Mouse (Mus musculus) liver, embryonic 14.5 days (tissue): Measurements from ENCODE around the gene Slamf9. TPM values are rescaled to one million over a fixed set of nuclear protein-coding genes. Genes with fewer than 3 reads are reported as not detected.

Source experiments
- ATAC-seq: fragments of 200-750 bp; cut with Nextera tagmentation; 2 replicates; pipeline ENCODE4 v1.8.0; 2017; ENCODE audit warnings: moderate number of reproducible peaks, mild to moderate bottlenecking, moderate library complexity; ENCODE audit not compliant: insufficient read depth
- DNase-seq, 3 experiments: peaks; one replicate each; pipeline ENCODE4 v3.0.0-alpha.2; 2012 to 2013; ENCODE audit warnings: low read depth in 3 of 3, low spot score in 3 of 3
- H3K27ac ChIP-seq: fragments of 300-500 bp; sonication (generic); 2 replicates; pipeline ENCODE4 v1.5.1; 2014; ENCODE audit warnings: moderate library complexity, mild to moderate bottlenecking, control low read depth, inconsistent platforms
- H3K27me3 ChIP-seq: fragments of 300-500 bp; sonication (generic); 2 replicates; pipeline ENCODE4 v1.6.1; 2014; ENCODE audit warnings: mild to moderate bottlenecking, low read length, moderate library complexity; ENCODE audit not compliant: control insufficient read depth, insufficient read depth
- H3K36me3 ChIP-seq: fragments of 300-500 bp; sonication (generic); replicated peaks from 2 replicates; pipeline ENCODE4 v1.6.1; 2014; ENCODE audit warnings: low read depth; ENCODE audit not compliant: control insufficient read depth, insufficient read depth
- H3K4me1 ChIP-seq, 2 experiments: fragments of 200-500 bp in 1 of 2; fragments of 300-500 bp in 1 of 2; sonication (generic) in 1 of 2; replicated peaks; 2 replicates each; pipeline ENCODE4 v1.6.1; 2012 to 2014; ENCODE audit warnings: antibody characterized with exemption in 1 of 2, inconsistent platforms in 1 of 2, low read length in 1 of 2; ENCODE audit not compliant: control insufficient read depth in 2 of 2, insufficient read depth in 2 of 2
- H3K4me2 ChIP-seq: fragments of 300-500 bp; sonication (generic); 2 replicates; pipeline ENCODE4 v1.6.1; 2014; ENCODE audit warnings: low read depth, mild to moderate bottlenecking, control low read depth, moderate library complexity
- H3K4me3 ChIP-seq, 2 experiments: fragments of 200-500 bp in 1 of 2; fragments of 300-500 bp in 1 of 2; sonication (generic) in 1 of 2; 2 replicates each; pipeline ENCODE4 v1.5.1; 2012 to 2014; ENCODE audit warnings: low read depth in 2 of 2, low read length in 2 of 2, mild to moderate bottlenecking in 2 of 2, control low read depth in 1 of 2, inconsistent platforms in 1 of 2, moderate library complexity in 1 of 2; ENCODE audit not compliant: insufficient read depth in 1 of 2
- H3K9ac ChIP-seq: fragments of 300-500 bp; sonication (generic); replicated peaks from 2 replicates; pipeline ENCODE4 v1.6.1; 2014; ENCODE audit warnings: mild to moderate bottlenecking, control low read depth, moderate library complexity
- H3K9me3 ChIP-seq: fragments of 300-500 bp; sonication (generic); 2 replicates; pipeline ENCODE4 v1.6.1; 2016; ENCODE audit warnings: low read length, mixed read lengths; ENCODE audit not compliant: control insufficient read depth
- CTCF ChIP-seq: IDR thresholded peaks from 2 replicates; pipeline ENCODE4 v1.5.1; 2016; ENCODE audit warnings: antibody characterized with exemption, low read depth, control low read depth
- EP300 ChIP-seq: IDR thresholded peaks from 2 replicates; pipeline ENCODE4 v1.6.1; 2016; ENCODE audit warnings: antibody characterized with exemption, low read depth
- WGBS: fragments of 180-500 bp; shearing (Covaris S2); extraction: QIAGEN DNeasy Blood & Tissue Kit; methylation state at CpG from one replicate; pipeline ENCODE4 v1.1.7; 2014; ENCODE audit not compliant: insufficient replicate concordance; 5-methylcytosine and 5-hydroxymethylcytosine counted together
- polyA plus RNA-seq, 2 experiments: library from polyadenylated mRNA; depleted of rRNA in 1 of 2; stranded (reverse) in 1 of 2; unstranded in 1 of 2; fragments of >200 nt; fragmentation: Nextera tagmentation in 1 of 2; extraction: Ambion mirVana in 1 of 2; gene quantifications; 2 replicates each; pipeline versions ENCODE4 v1.2.1 to v1.2.3; 2012 to 2014

Gene Slamf9
- polyA plus RNA-seq, 2 experiments: 1.5 to 1.9 TPM

- no peaks in the 10 kb centered on the region for H3K9me3 ChIP-seq
- no peak overlapping the region for H3K4me2 ChIP-seq
- TF ChIP-seq EP300 (no peak), CTCF (no peak)
These were observed 9.1 kb downstream of the Slamf9 start for GRCm38 (mm10) chr1:172484236-172484635.

DNA sequence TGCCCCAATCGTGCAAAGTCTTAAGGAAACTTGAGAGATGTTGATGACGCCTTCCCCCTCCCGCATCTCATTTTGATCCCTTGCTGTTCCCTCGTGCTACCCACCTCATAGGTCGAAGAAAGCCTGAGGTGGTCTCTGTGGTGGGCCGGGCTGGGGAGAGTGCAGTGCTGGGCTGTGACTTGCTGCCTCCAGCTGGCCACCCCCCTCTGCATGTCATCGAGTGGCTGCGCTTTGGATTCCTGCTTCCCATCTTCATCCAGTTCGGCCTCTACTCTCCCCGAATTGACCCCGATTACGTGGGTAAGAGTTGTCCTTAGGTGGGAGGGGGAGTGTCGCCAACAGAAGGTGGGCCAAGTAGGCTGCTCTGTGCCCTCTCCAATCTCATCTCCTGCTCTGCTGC lies 9.5 kb downstream of the Slamf9 start:
- no peak for TF ChIP-seq EP300
- no peak for TF ChIP-seq CTCF
- ATAC-seq (no peak), DNase-seq (no peak)
- no peak overlapping the region for H3K4me3 ChIP-seq
- H3K27me3 ChIP-seq: peaks cover 8% of the 10 kb centered on the region
- H3K4me1 ChIP-seq: no peaks in the 10 kb centered on the region; a peak in 1 of 4 replicates
- no peak overlapping the region for H3K27ac ChIP-seq
- no peak overlapping the region for H3K9ac ChIP-seq
- H3K9me3 ChIP-seq: no peaks in the 10 kb centered on the region
- 70% methylated on average over 13 of the region's 13 CpGs for WGBS
- no peaks in the 10 kb centered on the region for H3K36me3 ChIP-seq
- H3K4me2 ChIP-seq: no peak overlapping the region

More at GRCm38 (mm10) chr1:172484236-172484635, 9.1 kb downstream of the Slamf9 start:
- Histone ChIP-seq H3K36me3 (no peaks in the 10 kb centered on the region), H3K9ac (no peak overlapping the region), H3K27ac (no peak overlapping the region), H3K4me3 (no peak overlapping the region), H3K4me1 (no peaks in the 10 kb centered on the region; a peak in 1 of 4 replicates), H3K27me3 (peaks cover 8% of the 10 kb centered on the region)
- WGBS: 62% methylated on average over 11 of the region's 11 CpGs
- DNase-seq (no peak), ATAC-seq (no peak)

DNA sequence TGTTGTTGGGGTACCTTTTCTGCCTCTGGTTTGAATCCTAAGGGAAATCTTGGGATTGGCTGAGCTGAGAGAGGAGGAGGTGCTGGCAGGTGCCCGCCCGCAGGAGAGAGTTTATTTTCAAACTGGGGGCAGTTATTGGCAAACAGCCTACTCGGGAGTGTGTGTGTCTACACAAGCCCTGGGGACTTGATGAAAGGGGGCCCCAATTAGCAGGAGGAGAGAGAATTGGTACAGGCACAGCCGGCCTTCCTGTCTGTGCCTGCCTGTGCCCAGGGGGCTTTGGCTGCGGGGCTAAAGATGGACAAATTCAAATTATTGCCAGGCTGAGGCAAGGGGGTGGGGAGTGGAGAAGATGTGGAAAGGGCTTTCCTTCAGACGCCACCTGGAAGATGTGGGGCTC lies 10.7 kb downstream of the Slamf9 start:
- no peak for ATAC-seq
- 62% methylated on average over 6 of the region's 6 CpGs for WGBS
- no peaks in the 10 kb centered on the region; a peak in 1 of 4 replicates for H3K4me1 ChIP-seq
- H3K27me3 ChIP-seq: peaks cover 7% of the 10 kb centered on the region
- H3K9ac ChIP-seq: no peak overlapping the region
- no peak overlapping the region for H3K27ac ChIP-seq
- H3K4me3 ChIP-seq: no peak overlapping the region
- no peaks in the 10 kb centered on the region for H3K9me3 ChIP-seq
- H3K36me3 ChIP-seq: no peaks in the 10 kb centered on the region
- H3K4me2 ChIP-seq: no peak overlapping the region
- no peak for DNase-seq
- TF ChIP-seq CTCF (no peak), EP300 (no peak)

- Histone ChIP-seq H3K4me3 (no peak overlapping the region), H3K9me3 (no peaks in the 10 kb centered on the region), H3K27ac (no peak overlapping the region), H3K36me3 (no peaks in the 10 kb centered on the region), H3K27me3 (peaks cover 6% of the 10 kb centered on the region), H3K4me1 (no peaks in the 10 kb centered on the region; a peak in 1 of 4 replicates), H3K9ac (no peak overlapping the region), H3K4me2 (no peak overlapping the region)
- TF ChIP-seq EP300 (no peak), CTCF (no peak)
- ATAC-seq: no peak
- WGBS: 40% methylated on average over 4 of the region's 4 CpGs
- no peak for DNase-seq
These were observed 11.1 kb downstream of the Slamf9 start for GRCm38 (mm10) chr1:172486236-172486635.

DNA sequence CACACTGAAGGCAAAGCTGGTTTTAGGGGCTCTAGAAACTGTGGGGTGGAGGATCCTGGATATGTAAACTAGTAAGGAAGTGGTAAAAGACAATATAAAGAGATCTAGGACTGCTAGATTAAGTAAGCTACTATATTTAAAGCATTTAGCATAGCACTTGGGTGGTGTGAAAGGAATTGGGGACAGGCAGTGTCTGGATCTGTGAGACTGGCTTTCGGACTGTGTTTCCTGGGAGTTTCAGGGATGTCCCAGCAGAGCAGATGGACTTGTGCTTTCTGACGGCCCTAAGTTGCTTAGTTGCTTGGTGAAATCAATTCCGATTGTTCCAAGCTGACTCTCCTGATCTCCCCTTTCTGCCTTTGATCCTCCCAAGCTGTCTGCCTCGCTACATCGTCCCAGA lies 11.5 kb downstream of the Slamf9 start:
- Histone ChIP-seq H3K4me2 (no peak overlapping the region), H3K27me3 (peaks cover 6% of the 10 kb centered on the region), H3K4me1 (no peaks in the 10 kb centered on the region), H3K4me3 (no peak overlapping the region), H3K27ac (no peak overlapping the region), H3K9ac (no peak overlapping the region), H3K36me3 (no peaks in the 10 kb centered on the region), H3K9me3 (no peaks in the 10 kb centered on the region)
- no peak for TF ChIP-seq EP300
- no peak for TF ChIP-seq CTCF
- ATAC-seq: no peak
- DNase-seq: no peak
- 54% methylated on average over 5 of the region's 5 CpGs for WGBS
